Mouse (Mus musculus) layer of hippocampus, postnatal 14 days (tissue): ENCODE results near the gene Pprc1. TPM values are rescaled to one million over a fixed set of nuclear protein-coding genes. Genes with fewer than 3 reads are reported as not detected.

Source experiments
- DNase-seq, 2 experiments: peaks; one replicate each; pipeline ENCODE4 v3.0.0; 2021 to 2022; ENCODE audit warnings: low spot score in 2 of 2, mixed read lengths in 1 of 2
- total RNA-seq, 2 experiments: library from RNA; stranded (reverse); gene quantifications; 2 replicates each; pipeline ENCODE4 v1.2.3; 2021

The Pprc1 gene
- total RNA-seq, 2 experiments from 2014 or later: 23.4 to 29.0 TPM

DNA sequence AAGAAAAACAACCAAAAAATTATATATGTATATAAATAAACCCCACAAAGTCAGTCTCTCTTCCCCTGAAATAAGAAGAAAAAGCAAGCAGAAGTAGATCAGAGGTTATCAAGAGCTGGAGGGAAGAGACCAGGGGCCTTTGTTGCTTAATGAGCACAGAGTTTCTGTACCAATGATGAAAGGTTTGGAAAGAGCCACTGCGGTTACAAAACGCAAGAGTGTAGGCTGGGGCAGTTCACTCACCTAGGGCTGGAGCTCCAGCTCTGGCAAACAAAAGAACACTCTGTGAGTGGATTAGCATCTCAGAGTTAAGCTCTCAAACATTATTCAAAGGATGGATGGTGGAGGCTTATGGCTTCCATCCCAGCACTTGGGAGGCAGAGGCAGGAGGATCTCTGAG is 65.5 kb downstream of the Pprc1 start:
- no peak for DNase-seq

- DNase-seq: no peak
Observed at GRCm38 (mm10) chr19:46110781-46111180, 66.1 kb downstream of the Pprc1 start.

- DNase-seq: no peak
Observed at GRCm38 (mm10) chr19:46114617-46115016, 69.9 kb downstream of the Pprc1 start.

GRCm38 (mm10) chr19:46119458-46119857 is 74.8 kb downstream of the Pprc1 start:
- no peak for DNase-seq

DNA sequence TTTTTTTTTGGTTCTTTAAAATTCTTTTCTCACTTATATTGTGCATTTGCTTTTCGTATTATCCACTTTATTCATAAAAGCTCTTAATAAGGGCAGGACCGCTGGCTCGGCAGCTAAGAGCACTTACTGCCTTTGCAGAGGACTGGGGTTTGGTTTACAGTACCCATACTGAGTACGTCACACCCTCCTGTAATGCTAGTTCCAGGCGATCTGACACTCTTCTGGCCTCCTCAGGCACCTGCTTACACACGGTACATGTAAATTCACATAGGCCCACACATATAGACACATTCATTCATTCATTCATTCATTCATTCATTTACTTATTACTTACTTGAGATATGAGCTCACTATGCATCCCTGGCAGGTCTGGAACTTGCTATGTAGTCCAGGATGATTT is 76.2 kb downstream of the Pprc1 start:
- DNase-seq: no peak

Other genes with a start within 250 kb of the Pprc1 start
- 100 to 1,000 TPM; 193 to 195 TPM for gene Kcnip2, start 228.8 kb upstream of the Pprc1 start, total RNA-seq
- gene Armh3, start 46.4 kb upstream of the Pprc1 start, total RNA-seq: 10 to 100 TPM; 21.0 to 21.3 TPM
- 1 to 10 TPM; 4.9 to 5.9 TPM for gene Hps6, start 41.4 kb upstream of the Pprc1 start, total RNA-seq
- 100 to 1,000 TPM in 1 of 2 experiments, 10 to 100 TPM in 1; 95.3 to 103 TPM for gene Ldb1, start 328 bp downstream of the Pprc1 start, total RNA-seq
- 10 to 100 TPM; 39.9 to 40.7 TPM for gene Nolc1, start 31.0 kb downstream of the Pprc1 start, total RNA-seq
- gene Elovl3, start 87.0 kb downstream of the Pprc1 start, total RNA-seq: not detected
- not detected for gene Pitx3, start 103.4 kb downstream of the Pprc1 start, total RNA-seq
- gene Gbf1, start 107.6 kb downstream of the Pprc1 start, total RNA-seq: 100 to 1,000 TPM in 1 of 2 experiments, 10 to 100 TPM in 1; 83.7 to 101 TPM